Mouse (Mus musculus) liver, adult (tissue): ENCODE results near the gene Tjp1.

Experiments used
- GATA4 ChIP-seq: IDR thresholded peaks from 2 replicates; pipeline ENCODE4 v1.6.1; 2014; ENCODE audit warnings: mild to moderate bottlenecking, low read length; ENCODE audit not compliant: insufficient replicate concordance

The Tjp1 gene

GRCm38 (mm10) chr7:65464518-65465037 is 63.0 kb downstream of the Tjp1 start:
- TF ChIP-seq GATA4, result no peak

- TF ChIP-seq GATA4, result no peak
Observed at GRCm38 (mm10) chr7:65463438-65463837, 64.1 kb downstream of the Tjp1 start.

GRCm38 (mm10) chr7:65461412-65461811 is 66.2 kb downstream of the Tjp1 start:
- no peak for TF ChIP-seq GATA4

GRCm38 (mm10) chr7:65460196-65460595 is 67.4 kb downstream of the Tjp1 start:
- TF ChIP-seq GATA4, result no peak

- TF ChIP-seq GATA4, result no peak
Observed at GRCm38 (mm10) chr7:65456031-65456430, 71.5 kb downstream of the Tjp1 start.

GRCm38 (mm10) chr7:65455208-65455607 is 72.4 kb downstream of the Tjp1 start:
- TF ChIP-seq GATA4, result no peak

GRCm38 (mm10) chr7:65454269-65454668 is 73.3 kb downstream of the Tjp1 start:
- TF ChIP-seq GATA4, result no peak

- TF ChIP-seq GATA4, result no peak
Observed at GRCm38 (mm10) chr7:65452246-65452645, 75.3 kb downstream of the Tjp1 start.

GRCm38 (mm10) chr7:65450158-65450557 is 77.4 kb downstream of the Tjp1 start:
- TF ChIP-seq GATA4, result no peak

- no peak for TF ChIP-seq GATA4
Observed at GRCm38 (mm10) chr7:65441505-65441904, 86.1 kb downstream of the Tjp1 start.

- TF ChIP-seq GATA4, result no peak
Observed at GRCm38 (mm10) chr7:65439518-65439917, 88.1 kb downstream of the Tjp1 start.

- peak; percentile 25; the same call in 1 of the 2 replicates for TF ChIP-seq GATA4
Observed at GRCm38 (mm10) chr7:65438146-65438545, 89.4 kb downstream of the Tjp1 start.

- no peak for TF ChIP-seq GATA4
Observed at GRCm38 (mm10) chr7:65436921-65437320, 90.7 kb downstream of the Tjp1 start.

GRCm38 (mm10) chr7:65431018-65431695 is 96.4 kb downstream of the Tjp1 start:
- TF ChIP-seq GATA4, result no peak

GRCm38 (mm10) chr7:65430401-65430800 is 97.2 kb downstream of the Tjp1 start:
- TF ChIP-seq GATA4, result no peak

- TF ChIP-seq GATA4, result no peak
Observed at GRCm38 (mm10) chr7:65424519-65424918, 103.1 kb downstream of the Tjp1 start.

GRCm38 (mm10) chr7:65422456-65422855 is 105.1 kb downstream of the Tjp1 start:
- TF ChIP-seq GATA4, result no peak
